Mouse (Mus musculus) gastrocnemius, adult 8-10 months (tissue): Measurements from ENCODE around the gene Caln1. TPM values are rescaled to one million over a fixed set of nuclear protein-coding genes. Genes with fewer than 3 reads are reported as not detected.

Source experiments
- DNase-seq, 2 experiments: peaks; one replicate each; pipeline ENCODE4 v3.0.0; 2022; ENCODE audit warnings: low spot score in 2 of 2
- total RNA-seq, 4 experiments: library from RNA; stranded (reverse); gene quantifications; 2 replicates each; pipeline ENCODE4 v1.2.4; 2022

Gene Caln1
- total RNA-seq, 4 experiments from 2014 or later, result 0.02 to 0.05 TPM; not detected in 2

DNA sequence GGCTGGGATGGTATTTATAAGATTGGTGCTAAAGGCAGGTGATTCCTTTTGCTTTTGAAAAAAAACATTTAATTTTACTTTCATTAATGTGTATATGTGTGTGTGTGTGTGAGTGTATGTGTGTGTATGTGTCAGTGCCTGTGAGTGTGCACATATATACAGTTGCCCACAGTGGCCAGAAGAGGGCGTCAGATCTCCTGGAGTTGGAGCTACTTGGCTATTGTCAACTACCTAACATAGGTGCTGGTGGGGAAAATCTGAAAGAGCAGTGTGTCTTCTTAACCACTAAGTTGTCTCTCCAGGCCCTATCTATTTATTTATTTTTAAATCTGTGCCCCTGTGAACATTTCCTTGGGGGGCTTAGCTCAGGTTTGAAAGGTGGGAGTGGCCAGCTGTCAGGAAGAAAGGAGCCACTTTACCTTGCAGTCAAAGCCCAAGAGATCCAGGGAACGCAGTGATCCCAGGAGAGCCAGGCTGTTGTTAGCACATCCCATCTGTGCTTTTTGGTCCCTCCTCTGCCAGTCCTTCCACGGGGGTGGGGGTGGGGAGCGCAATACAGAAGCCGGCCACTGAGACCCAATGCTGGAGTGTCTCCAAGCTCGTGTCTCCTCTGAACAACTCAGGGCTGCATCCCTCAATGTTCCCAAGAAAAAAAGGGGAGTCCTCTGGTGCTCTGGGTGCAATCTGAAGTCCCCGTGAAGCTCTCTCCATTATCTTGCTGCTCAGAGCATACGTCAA, 24.5 kb downstream of the Caln1 start:
- no peak for DNase-seq

DNA sequence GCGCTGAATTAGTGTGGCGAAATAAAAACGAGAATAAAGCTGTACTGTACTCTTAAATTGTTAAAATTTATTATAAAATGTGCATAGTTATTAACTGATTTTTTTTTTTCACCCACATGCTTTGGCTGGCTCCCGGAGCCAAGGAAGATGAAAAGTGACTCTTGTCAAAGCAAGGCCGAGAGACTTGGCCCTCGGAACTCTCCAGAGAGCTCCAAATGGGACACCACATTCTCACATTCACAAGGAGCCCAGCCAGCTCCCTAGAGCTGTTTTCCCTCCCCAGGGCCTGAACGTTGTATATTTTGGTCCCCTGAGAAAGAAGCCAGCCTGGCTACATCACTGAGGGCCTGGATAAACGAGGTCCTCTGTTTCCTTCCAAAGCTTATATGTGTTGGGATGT, 25.1 kb downstream of the Caln1 start:
- DNase-seq, result no peak

DNA sequence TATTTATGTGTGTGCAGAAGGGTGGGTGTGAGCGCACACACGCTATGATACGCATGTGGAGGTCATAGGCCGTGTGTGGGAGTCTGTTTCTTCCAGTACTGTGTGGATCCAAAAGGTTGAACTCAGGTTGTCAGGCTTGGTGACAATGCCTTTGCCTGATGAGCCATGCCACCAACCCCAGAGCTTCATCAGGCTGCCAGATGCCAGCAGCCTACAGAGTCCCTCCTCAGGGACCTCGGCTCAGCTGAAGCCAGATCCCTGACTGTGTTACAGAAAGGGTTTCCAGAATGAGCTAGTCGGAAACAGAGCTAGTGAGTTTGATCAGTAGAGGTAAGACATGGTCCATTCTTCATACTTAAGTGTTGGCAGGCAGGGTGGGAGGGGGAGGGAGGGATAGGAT, 25.9 kb downstream of the Caln1 start:
- no peak for DNase-seq

DNA sequence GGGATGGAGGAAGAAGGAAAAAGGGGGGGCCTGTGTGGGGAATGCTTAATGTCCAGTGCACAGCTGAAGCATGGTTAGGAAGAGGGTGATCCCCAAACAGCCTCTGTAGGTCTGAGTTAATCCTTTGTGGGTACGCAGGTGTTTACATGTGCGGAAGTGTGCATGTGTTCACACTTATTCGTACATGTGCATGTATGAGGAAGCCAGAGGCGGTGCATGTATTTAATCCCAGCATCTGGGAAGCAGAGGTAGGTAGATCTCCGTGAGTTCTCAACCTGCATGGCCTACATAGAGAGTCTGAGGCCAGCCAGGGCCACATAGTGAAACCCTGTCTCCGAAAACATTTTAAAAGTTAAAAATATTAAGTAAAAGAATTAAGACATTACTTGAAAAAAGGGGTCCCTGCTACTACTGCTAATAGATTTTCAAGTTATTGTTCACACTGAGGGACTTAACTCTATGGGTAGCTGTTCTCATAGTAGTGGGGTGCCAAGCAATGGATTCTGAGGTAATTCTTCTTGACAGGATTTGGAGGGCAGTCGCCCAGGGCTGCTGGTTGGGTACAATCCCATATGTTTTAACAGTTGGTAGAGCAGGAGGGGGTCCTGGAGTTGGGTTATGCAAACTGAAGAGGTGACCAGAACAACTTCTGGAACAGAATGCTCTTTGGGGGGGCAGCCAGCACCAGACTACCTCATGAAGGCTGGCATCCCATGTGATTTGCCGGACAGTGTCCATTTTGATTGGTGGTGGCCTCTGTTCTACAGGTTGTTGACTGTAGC, 31.1 kb downstream of the Caln1 start:
- no peak for DNase-seq

DNA sequence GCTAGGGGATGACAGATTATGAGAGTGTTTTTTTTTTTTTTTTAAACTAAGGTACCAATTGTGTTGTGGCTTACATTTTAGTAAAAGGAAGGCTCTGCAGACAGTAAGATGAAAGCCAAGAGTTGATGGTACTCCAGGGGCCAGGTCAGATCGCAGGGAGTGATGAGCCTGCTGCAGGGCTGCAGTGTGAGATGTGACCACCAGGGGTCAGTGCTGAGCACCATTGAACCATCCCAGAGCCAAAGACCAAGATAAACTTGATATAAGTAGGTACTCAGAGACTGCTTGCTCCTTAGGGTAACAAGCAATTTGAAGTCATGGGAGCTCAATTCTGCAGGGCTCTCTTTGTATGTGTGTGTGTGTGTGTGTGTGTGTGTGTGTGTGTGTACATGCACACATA, 35.9 kb downstream of the Caln1 start:
- peak in 1 of 2 experiments; percentile 12 for DNase-seq

DNA sequence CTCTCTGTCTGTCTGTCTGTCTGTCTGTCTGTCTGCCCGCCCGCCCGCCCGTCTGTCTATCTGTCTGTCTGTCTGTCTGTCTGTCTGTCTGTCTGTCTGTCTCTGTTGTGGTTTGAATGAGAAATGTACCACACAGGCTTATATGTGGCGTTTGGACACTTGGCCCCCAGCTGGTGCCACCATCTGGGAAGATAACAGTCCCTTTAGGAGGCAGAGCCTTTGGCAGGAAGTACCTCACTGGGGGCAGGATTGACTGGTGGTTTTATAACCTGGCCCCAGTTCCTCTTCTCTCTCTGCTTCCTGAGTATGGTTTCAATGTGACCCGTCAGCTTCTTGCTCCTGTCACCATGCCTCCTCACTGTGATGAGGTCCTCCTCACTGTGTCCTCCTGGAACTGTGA, 40.5 kb downstream of the Caln1 start:
- DNase-seq, result no peak

DNA sequence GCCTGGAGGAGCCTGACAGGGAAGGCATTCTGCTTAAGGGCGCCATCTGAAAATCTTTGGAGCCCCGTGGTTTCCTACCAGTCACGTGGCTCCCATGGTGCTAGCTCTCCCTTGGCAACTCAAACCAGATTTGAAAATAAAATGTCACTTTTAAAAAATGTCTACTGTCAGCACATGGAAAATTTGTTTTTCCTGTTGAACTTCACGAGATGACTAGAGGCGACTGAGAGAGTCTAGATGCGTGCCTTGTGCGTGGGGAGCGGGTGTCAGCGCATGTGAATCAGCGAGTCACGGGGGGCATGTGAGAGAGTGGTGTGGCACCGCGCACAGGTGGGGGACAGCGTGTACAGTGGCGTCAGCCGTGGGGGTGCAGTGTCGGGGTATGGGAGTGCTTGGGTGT, 42.3 kb downstream of the Caln1 start:
- DNase-seq, result no peak

DNA sequence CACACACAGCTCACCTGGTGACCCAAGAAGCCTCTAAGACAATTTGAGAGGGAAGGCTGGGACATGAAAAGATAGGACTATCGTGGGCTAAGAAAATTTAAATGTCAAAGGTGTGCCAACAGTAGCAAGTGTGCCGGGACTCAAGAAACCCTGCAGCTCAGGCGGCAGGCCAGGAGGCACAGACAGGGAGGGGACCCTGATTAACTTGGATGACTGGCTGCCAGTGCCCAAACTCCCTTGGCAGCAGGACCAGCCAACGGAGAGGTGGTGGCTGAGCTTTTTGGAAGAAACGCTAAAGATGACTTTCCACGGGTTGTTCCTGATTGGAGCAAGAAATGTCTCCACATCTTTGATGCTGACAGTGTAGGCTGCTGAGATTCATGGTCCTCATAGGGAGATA, 78.2 kb downstream of the Caln1 start:
- DNase-seq, result no peak

DNA sequence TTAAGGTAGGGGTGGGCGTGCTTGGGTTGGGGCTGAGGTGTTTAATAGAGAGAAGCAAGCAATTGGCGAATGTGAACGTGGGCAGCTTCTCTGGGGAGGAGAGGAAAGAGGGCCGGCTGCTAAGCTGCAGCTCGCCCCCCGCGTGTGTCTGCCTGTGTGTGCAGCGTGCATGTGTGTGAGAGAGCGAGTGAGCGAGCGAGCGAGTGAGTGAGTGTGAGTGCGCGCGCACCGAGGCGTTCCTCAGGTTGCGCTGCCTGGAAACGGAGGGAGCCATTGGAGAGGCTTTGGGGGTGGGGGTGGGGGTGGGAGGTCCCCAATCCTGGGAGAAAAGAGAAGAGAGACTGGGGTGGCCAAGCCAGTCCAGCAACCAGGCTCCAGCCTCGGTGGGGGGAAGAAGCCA, 79.2 kb downstream of the Caln1 start:
- no peak for DNase-seq

DNA sequence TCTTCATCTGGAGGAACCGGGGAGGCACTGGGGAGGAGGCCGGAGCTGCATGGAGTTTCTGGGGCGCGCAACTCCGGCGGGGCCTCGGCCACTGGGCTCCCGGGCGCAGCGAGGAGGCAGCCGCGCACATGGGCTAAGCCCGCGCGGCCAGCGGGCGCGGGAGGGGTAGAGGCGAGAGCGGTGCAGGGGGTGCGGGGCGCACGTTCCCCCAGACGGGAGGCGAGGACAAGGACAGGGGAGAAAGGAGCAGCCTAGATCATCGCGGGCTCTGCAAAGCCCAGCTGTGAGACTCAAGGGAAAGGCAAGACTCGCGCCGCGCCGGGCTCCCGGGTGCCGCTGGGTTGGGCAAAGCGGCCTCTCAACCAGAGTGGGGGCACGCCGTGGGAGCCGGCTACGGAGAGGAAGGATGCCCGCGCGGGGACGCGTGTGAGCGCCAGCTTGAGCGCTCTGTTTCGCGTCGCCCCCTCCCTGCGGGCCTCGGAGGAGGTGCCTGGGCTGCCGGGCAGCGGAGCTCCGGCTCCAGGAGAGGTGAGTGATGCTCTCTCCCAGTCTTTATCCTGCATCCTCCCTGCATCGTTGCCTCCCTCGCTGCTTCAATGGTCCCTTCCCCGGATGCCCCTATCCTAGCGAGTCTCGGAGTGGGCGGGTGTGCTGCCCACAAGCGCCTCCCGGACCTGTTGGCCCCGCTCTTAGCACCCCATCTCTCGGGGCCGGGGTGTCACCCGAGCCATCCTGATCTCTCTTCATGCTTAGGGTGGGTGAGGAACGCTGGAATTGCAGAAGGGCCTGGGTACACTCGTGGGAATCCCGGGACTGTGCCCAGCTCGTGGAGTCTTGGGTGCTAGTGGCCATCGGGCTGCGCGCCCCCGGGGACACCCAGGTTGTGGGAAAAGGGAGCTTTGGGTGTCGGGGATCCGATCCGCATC, 79.9 kb downstream of the Caln1 start:
- no peak for DNase-seq

DNA sequence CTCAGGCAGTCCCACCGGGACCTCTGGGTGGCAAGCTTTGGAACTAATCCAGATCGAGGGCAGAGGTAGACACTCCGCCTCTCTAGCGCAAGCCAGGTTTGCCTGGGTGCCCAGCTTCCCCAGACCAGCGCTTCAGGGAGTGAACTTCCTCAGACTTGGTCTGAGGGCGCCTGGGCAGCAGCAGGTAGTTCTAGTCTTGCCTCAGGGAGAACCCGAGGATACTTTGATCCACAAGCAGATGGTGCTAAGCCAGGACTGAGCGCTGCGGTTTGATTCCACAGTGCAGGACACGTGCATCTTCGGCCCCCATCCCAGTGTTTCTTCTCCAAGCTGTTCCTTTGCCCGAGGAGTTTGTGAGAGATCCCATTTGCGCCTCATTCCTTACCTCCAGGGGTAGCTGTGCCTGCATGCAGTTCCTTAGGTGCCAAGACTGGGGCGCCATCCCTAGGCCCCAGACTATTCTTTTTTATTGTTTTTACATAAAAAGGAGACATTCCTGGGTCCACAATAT, 80.8 kb downstream of the Caln1 start:
- DNase-seq, result no peak

DNA sequence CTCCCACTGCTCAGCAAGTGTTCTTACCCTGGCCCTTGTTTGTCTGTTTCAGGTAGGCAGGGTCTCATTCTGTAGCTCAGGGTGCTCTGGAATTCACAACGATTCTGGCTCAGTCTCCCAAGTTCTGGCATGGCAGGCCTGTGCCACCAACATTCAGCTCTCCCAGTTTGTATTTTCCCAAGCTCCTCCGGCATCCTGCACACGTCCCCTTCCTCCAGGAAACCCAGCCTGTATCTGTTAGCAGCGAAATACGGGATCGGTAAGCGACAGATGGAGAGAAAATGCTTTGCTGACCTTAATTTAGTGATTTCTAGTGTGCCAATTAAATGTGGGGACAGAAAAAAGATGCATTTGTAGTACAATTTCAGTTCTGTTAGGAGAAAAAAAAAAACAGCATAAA, 88.8 kb downstream of the Caln1 start:
- no peak for DNase-seq

DNA sequence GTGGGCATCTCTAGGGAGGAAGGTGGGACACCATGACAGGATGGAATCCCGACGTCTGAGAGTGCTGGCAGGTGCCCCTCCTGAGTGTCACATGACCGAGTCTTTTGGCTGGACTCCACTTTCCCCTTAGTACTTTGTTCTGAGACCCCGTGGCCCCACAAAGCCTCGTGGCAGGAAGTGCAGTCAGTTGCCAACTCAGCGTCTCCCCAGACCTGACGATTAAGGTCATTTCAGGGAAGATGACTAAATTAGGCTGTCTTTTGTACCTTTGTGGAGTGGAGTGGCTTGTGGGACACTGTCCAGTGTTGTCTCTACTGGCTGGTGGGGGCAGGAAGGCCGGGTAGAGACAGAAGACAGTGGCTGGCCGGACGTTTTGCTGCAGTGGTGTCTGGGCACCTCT, 103.0 kb downstream of the Caln1 start:
- DNase-seq, result no peak

DNA sequence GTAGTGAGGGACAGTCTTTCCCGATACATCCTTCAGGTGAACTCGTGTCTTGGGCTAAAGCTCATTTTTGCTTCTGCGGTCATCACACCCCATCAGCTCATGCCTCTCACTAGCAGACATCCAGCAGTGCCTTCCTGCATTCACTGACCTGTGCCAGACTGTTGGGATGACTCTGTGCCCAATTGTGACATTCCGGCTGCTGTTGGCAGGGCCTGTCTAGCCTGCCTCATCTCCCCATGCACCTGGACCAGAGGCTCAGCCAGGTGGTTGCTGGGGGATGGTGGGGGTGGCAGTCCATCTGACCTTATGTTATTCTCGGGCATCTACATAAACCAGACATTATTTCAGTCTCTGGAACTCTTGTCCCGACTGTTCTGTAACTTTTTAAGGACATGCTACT, 105.6 kb downstream of the Caln1 start:
- DNase-seq, result no peak

DNA sequence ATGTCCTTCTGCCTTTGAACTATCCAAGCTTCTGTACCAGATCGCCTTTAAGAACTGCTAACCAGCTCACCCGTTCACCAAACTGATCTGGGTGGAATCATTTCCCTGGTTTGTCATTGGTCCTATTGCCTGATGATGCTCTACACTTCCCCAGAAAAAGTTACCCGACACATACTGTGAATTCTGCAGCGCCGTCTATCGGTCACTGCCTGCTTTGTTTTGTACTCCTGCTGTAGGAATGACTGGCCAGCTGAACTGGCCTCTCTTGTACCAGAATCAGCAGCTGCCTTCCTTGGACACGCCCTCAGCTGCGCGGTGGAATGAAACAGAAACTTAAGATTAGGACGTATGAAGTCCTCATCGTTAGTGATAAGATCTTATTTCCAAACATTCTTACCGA, 107.5 kb downstream of the Caln1 start:
- no peak for DNase-seq

DNA sequence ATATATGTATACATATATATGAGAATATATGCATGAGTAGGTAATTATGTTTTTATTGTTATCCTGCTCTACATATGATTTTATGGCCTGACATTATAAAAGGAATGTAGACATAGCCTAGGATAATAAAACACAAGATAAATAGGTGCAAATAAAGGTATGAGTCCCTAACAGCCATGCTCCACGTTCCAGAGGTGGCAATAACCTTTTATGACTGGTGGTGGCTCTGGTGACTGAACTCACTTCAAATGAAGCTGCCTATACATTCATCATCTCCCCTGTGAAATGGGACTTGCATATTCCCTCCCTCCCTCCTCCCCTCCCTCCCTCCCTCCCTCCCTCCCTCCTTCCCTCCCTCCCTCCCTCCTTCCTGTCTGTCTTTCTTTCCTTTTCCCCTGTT, 111.0 kb downstream of the Caln1 start:
- no peak for DNase-seq

DNA sequence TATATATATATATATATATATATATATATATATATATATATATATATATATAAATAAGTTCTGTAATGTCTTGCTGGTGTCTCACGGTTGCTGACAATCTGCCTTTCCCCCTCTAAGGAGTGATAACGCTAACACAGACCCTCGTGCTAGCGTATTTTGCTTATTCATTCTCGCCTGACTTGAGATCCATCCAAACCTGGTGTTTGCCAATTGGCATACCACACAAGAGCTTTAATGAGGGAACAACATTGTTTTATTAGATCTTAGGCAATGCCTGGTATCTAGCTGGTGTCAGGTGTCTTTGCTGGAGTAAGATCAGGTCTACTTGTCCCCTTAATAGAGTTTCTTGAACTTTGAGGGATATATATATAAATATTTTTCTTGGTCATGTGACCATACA, 122.2 kb downstream of the Caln1 start:
- no peak for DNase-seq

DNA sequence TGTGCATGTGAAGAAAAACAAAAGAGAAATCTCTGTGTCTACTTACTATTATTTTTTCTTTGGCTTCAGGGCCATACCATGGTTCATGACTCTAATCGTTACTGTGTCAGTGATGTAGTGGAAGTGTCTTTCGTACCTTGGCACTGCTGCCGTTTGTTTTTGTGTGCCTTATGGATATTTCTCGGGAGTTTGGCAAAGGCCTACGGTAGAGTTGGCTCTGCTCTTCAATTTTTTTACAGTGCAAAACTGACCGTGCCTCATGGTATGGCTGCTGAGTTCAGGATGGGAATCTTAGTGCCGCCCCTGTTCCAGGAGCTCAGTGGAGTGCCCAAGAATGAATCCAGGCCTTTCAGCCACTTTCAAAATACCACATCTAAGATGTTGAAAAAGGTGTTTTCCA, 123.0 kb downstream of the Caln1 start:
- DNase-seq, result no peak

DNA sequence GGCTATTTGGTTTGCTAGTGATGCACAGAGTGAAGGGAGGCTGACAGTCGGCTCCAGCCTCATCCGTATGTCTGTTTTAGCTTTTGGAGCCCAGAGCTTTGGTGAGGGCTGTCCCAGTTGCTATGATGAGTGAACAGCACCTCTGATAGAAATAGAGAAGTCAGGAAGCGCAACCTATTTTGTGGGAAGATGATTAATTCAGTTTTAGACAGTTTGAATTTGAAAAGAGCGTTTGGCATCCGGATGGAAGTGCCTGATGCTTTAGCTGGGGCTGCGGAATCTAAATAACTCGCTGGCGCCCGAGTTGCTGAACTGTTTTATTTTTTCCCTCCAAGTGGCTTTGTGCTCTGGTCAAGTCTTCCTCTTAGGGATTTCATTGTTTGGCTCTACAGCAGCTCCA, 133.3 kb downstream of the Caln1 start:
- DNase-seq, result no peak

DNA sequence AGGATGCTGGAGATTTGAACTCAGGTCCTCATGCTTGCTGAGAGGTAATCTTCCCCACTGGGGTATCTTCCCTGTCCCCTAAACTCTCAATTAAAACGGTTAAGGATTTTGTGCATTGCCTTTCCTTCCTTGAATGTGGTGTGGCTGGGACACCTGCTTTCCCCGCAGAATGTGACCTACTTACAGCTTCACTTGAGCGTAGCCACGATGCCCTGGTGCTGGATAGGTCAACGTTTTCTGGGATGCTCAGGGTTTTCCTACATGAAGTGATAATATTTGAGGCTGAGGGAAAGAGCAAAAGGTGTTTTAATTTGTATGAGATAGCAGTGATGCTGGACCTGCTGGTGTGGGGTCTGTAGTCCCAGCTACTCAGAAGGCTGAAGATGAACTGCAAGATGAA, 135.6 kb downstream of the Caln1 start:
- no peak for DNase-seq

DNA sequence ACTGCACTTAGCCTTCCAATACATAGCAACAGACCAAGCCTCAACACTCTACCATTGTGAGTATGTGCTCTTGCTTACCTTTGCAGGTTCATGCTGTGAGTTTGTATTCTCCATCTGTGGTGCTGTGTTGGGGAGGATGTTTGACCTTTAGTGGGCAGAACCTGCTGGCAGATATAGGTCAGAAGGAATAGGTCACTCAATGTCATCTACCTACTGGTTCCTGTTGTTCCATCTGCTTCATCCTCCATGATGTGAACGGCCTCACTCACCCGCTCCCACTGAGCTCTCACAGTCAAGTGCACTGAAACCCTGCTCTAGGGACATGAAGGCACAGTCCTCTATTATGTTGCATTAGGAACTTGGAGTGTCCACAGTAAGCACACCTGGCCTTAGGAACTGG, 141.3 kb downstream of the Caln1 start:
- no peak for DNase-seq

DNA sequence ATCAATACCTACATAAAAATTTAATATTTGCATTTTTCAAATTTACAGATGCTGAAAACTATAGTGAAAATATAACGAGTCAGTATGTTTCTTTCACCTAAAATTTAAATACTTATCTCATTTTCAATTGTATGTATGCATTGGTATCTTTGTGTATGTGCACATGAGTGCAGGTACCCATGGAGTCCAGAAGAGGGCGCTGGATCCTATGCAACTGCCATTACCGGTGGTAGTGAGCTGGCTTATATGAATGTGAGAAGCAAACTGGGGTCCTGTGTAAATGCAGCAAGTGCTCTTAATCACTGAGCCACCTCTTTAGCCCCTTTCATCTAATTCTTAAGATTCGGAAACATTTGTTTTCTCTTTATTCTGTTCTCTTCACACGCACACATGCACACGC, 146.1 kb downstream of the Caln1 start:
- DNase-seq, result no peak
